Mouse (Mus musculus) central nervous system, embryonic 11.5 days (tissue): ENCODE data around the gene Vmn1r47. TPM values are rescaled to one million over a fixed set of nuclear protein-coding genes. Genes with fewer than 3 reads are reported as not detected.

Experiments
- polyA plus RNA-seq: library from polyadenylated mRNA; depleted of rRNA; stranded (reverse); fragments of >200 nt; gene quantifications from 2 replicates; pipeline ENCODE4 v1.2.3, GENCODE M21; 2012; rRNA removed

Gene Vmn1r47
- polyA plus RNA-seq: not detected in 2 replicates

GRCm38 (mm10) chr6:90015847-90016246, at the start of gene Vmn1r47:
TSS of gene Vmn1r47 (plus strand) at chr6:90016147.

GRCm38 (mm10) chr6:89969013-89969412, 46.9 kb upstream of the Vmn1r47 start, which contains the start of gene Vmn1r46:
TSS of gene Vmn1r46 (plus strand) at chr6:89969313.

GRCm38 (mm10) chr6:90036741-90037140, 20.8 kb downstream of the Vmn1r47 start, which contains the start of gene Vmn1r48:
TSS of gene Vmn1r48 (minus strand) at chr6:90036841.

Other genes with a start within 250 kb of the Vmn1r47 start
- not detected in 2 replicates for gene Vmn1r42, start 139.7 kb upstream of the Vmn1r47 start, polyA plus RNA-seq
- gene Vmn1r43, start 139.7 kb upstream of the Vmn1r47 start, polyA plus RNA-seq: not detected in 2 replicates
- gene Vmn1r44, start 132.5 kb upstream of the Vmn1r47 start, polyA plus RNA-seq: not detected in 2 replicates
- not detected in 2 replicates for gene Vmn1r45, start 75.5 kb upstream of the Vmn1r47 start, polyA plus RNA-seq
- gene Vmn1r46, start 46.8 kb upstream of the Vmn1r47 start, polyA plus RNA-seq: not detected in 2 replicates
- not detected in 2 replicates for gene Vmn1r48, start 20.7 kb downstream of the Vmn1r47 start, polyA plus RNA-seq
- gene Vmn1r49, start 62.4 kb downstream of the Vmn1r47 start, polyA plus RNA-seq: not detected in 2 replicates
- gene Vmn1r50, start 85.3 kb downstream of the Vmn1r47 start, polyA plus RNA-seq: not detected in 2 replicates
- gene Vmn1r51, start 106.4 kb downstream of the Vmn1r47 start, polyA plus RNA-seq: not detected in 2 replicates
- not detected in 2 replicates for gene Vmn1r52, start 158.7 kb downstream of the Vmn1r47 start, polyA plus RNA-seq
- not detected in 2 replicates for gene V1ra8, start 186.6 kb downstream of the Vmn1r47 start, polyA plus RNA-seq
- 0.05 TPM in 1 of 2 replicates, not detected in the other for gene Vmn1r53, start 208.3 kb downstream of the Vmn1r47 start, polyA plus RNA-seq
- gene Vmn1r54, start 230.2 kb downstream of the Vmn1r47 start, polyA plus RNA-seq: not detected in 2 replicates